Comparison of ENCODE assay signal across 18 mouse cellular contexts in genomic region chr3:141216999-141217398, GRCm38 (mm10). TPM values are rescaled to one million over a fixed set of nuclear protein-coding genes. Genes with fewer than 3 reads are reported as not detected.
A peak's percentile ranks its signal among the peaks of the same experiment; 100 is the strongest.
DNase-seq lines count a peak whose midpoint lies in the region; ATAC-seq and TF ChIP-seq lines count a peak whose summit lies in the region.
"Had no signal": no experiment of that assay in that cellular context is flagged by ENCODE, and none has a peak within 500 bp of the region (broad histone marks: within the 10 kb centered on the region; RNA-seq: fewer than 3 reads in every experiment).

No protein-coding gene starts in this region.

- H3K27ac ChIP-seq in hindbrain, embryonic 11.5 days (ENCODE audit: low read depth, low read length): no peak overlapping the region
- H3K27ac ChIP-seq in hindbrain, embryonic 13.5 days: no peak overlapping the region
- no peak overlapping the region for H3K27ac ChIP-seq in lung, embryonic 14.5 days (ENCODE audit: low read depth)
- H3K27ac ChIP-seq: embryonic facial prominence, embryonic 13.5 days; forebrain, embryonic 13.5 days had no signal

- no peak overlapping the region for H3K4me3 ChIP-seq in hindbrain, embryonic 11.5 days (ENCODE audit: low read depth, low read length)
- H3K4me3 ChIP-seq in hindbrain, embryonic 13.5 days: no peak overlapping the region
- H3K4me3 ChIP-seq in lung, embryonic 14.5 days (ENCODE audit: low read depth, low read length): no peak overlapping the region
- H3K4me3 ChIP-seq: embryonic facial prominence, embryonic 13.5 days; forebrain, embryonic 13.5 days; megakaryocyte, embryonic 14.5 days had no signal

- H3K27me3 ChIP-seq in hindbrain, embryonic 11.5 days (ENCODE audit: control insufficient read depth, insufficient read depth, low read length): no peaks in the 10 kb centered on the region
- no peaks in the 10 kb centered on the region for H3K27me3 ChIP-seq in hindbrain, embryonic 13.5 days
- no peaks in the 10 kb centered on the region for H3K27me3 ChIP-seq in lung, embryonic 14.5 days (ENCODE audit: insufficient read depth, low read length)
- H3K27me3 ChIP-seq: embryonic facial prominence, embryonic 13.5 days; forebrain, embryonic 13.5 days; megakaryocyte, embryonic 14.5 days had no signal

- no peak overlapping the region for H3K4me2 ChIP-seq in hindbrain, embryonic 11.5 days (replicated peaks; ENCODE audit: low read depth, low read length)
- H3K4me2 ChIP-seq in hindbrain, embryonic 13.5 days: no peak overlapping the region
- no peak overlapping the region for H3K4me2 ChIP-seq in lung, embryonic 14.5 days
- H3K4me2 ChIP-seq: embryonic facial prominence, embryonic 13.5 days; forebrain, embryonic 13.5 days had no signal

- no peaks in the 10 kb centered on the region for H3K36me3 ChIP-seq in hindbrain, embryonic 11.5 days (ENCODE audit: control insufficient read depth, insufficient read depth, low read length)
- no peaks in the 10 kb centered on the region for H3K36me3 ChIP-seq in hindbrain, embryonic 13.5 days
- no peaks in the 10 kb centered on the region for H3K36me3 ChIP-seq in lung, embryonic 14.5 days (ENCODE audit: insufficient read depth)
- H3K36me3 ChIP-seq: embryonic facial prominence, embryonic 13.5 days had no signal

- H3K9me3 ChIP-seq in hindbrain, embryonic 11.5 days (ENCODE audit: control insufficient read depth, low read length): no peaks in the 10 kb centered on the region
- no peaks in the 10 kb centered on the region for H3K9me3 ChIP-seq in hindbrain, embryonic 13.5 days
- no peaks in the 10 kb centered on the region for H3K9me3 ChIP-seq in lung, embryonic 14.5 days (ENCODE audit: low read depth, low read length)
- H3K9me3 ChIP-seq: embryonic facial prominence, embryonic 13.5 days; forebrain, embryonic 13.5 days had no signal

- peak; percentile 27 for DNase-seq in hindbrain, embryonic 11.5 days (ENCODE audit: low spot score)
- DNase-seq in lung, embryonic 14.5 days: peak; percentile 66
- no peak for DNase-seq in lung, adult 18-20 months
- peak; percentile 6 for DNase-seq in MN1 (ENCODE audit: low spot score)
- DNase-seq in mesoderm, embryonic 11.5 days (ENCODE audit: low read depth, low spot score): peak; percentile 25
- DNase-seq in ovary, postnatal 14 days (ENCODE audit: low spot score): no peak
- DNase-seq in cerebellum, adult 9-10 months: no peak
- DNase-seq: adrenal gland, postnatal 14 days; heart, postnatal 10 days; layer of hippocampus, adult 9-11 months; spleen, adult 18-20 months had no signal

- no peaks in the 10 kb centered on the region for H3K4me1 ChIP-seq in hindbrain, embryonic 11.5 days (replicated peaks; ENCODE audit: control insufficient read depth, insufficient read depth, low read length)
- H3K4me1 ChIP-seq in hindbrain, embryonic 13.5 days (replicated peaks): no peaks in the 10 kb centered on the region
- no peaks in the 10 kb centered on the region for H3K4me1 ChIP-seq in lung, embryonic 14.5 days (ENCODE audit: insufficient read depth)
- H3K4me1 ChIP-seq: megakaryocyte, embryonic 14.5 days had no signal

- peak; percentile 17; the same call in 1 of the 2 replicates for TF ChIP-seq CTCF in lung, embryonic 14.5 days (IDR thresholded peaks at IDR 0.05; ENCODE audit: low read depth)

- ATAC-seq in hindbrain, embryonic 11.5 days (ENCODE audit: low FRiP score): no peak
- ATAC-seq in hindbrain, embryonic 13.5 days (ENCODE audit: low FRiP score): no peak
- ATAC-seq in lung, embryonic 14.5 days (ENCODE audit: insufficient read depth): no peak
- ATAC-seq: forebrain, embryonic 13.5 days; intestine, embryonic 16.5 days had no signal

- H3K9ac ChIP-seq in hindbrain, embryonic 11.5 days (ENCODE audit: low read depth, low read length): no peak overlapping the region
- no peak overlapping the region for H3K9ac ChIP-seq in hindbrain, embryonic 13.5 days
- H3K9ac ChIP-seq in lung, embryonic 14.5 days: no peak overlapping the region
- H3K9ac ChIP-seq: embryonic facial prominence, embryonic 13.5 days; forebrain, embryonic 13.5 days had no signal

RNA-seq across cellular contexts. Expression of gene Pdha2, which starts 4.8 kb away (rescaled TPM):
- not detected in 2 replicates for polyA plus RNA-seq in hindbrain, embryonic 11.5 days (2014; fragmentation: Nextera tagmentation; extraction: Ambion mirVana)
- not detected in 2 replicates for polyA plus RNA-seq in hindbrain, embryonic 13.5 days (2015; fragmentation: Nextera tagmentation; extraction: Ambion mirVana)
- not detected in 2 replicates for polyA plus RNA-seq in lung, embryonic 14.5 days (2014; fragmentation: Nextera tagmentation; extraction: Ambion mirVana)
- polyA plus RNA-seq: embryonic facial prominence, embryonic 13.5 days; forebrain, embryonic 13.5 days; intestine, embryonic 16.5 days; liver, embryonic 16.5 days; urinary bladder, adult 2 months had no signal

Comparison
In these comparisons a context has a peak if more than half of its experiments do, and no peak if none do; other contexts are left out.
1. DNase-seq: peak in hindbrain, embryonic 11.5 days (single experiment), lung, embryonic 14.5 days (single experiment), MN1 (single experiment) and mesoderm, embryonic 11.5 days (single experiment); none in lung, adult 18-20 months (0 of 2), ovary, postnatal 14 days (single experiment) and cerebellum, adult 9-10 months (single experiment).